Mouse (Mus musculus) kidney, adult 11 months (tissue): ENCODE results near the gene Aco2.
A peak's percentile ranks its signal among the peaks of the same experiment; 100 is the strongest.

Experiments
- DNase-seq: peaks from one replicate; pipeline ENCODE4 v3.0.0; 2022

Aco2 gene

GRCm38 (mm10) chr15:81924933-81925332 lies 52.8 kb downstream of the Aco2 start:
- DNase-seq: no peak

GRCm38 (mm10) chr15:81925760-81926445 lies 53.8 kb downstream of the Aco2 start, which contains the start of gene Polr3h:
Gene Polr3h, minus strand, starts transcription at chr15:81926240.
- DNase-seq: peak; percentile 95

GRCm38 (mm10) chr15:81926446-81926822 lies 54.3 kb downstream of the Aco2 start:
- no peak for DNase-seq

- DNase-seq: peak; percentile 86
Measured at GRCm38 (mm10) chr15:81927741-81928140, 55.6 kb downstream of the Aco2 start.

GRCm38 (mm10) chr15:81928277-81928676 lies 56.2 kb downstream of the Aco2 start:
- peak; percentile 69 for DNase-seq

GRCm38 (mm10) chr15:81932951-81933470 lies 60.9 kb downstream of the Aco2 start:
- no peak for DNase-seq

- DNase-seq: no peak
Measured at GRCm38 (mm10) chr15:81933986-81934385, 61.9 kb downstream of the Aco2 start.

GRCm38 (mm10) chr15:81935869-81936637 lies 63.9 kb downstream of the Aco2 start:
- DNase-seq: no peak

- DNase-seq: peak; percentile 49
Measured at GRCm38 (mm10) chr15:81936679-81937078, 64.6 kb downstream of the Aco2 start, which contains the start of gene Csdc2. Gene Csdc2, plus strand, starts transcription at chr15:81936759.

GRCm38 (mm10) chr15:81937098-81937972 lies 65.2 kb downstream of the Aco2 start:
- DNase-seq: no peak

- DNase-seq: no peak
Measured at GRCm38 (mm10) chr15:81938246-81938645, 66.1 kb downstream of the Aco2 start.

- DNase-seq: no peak
Measured at GRCm38 (mm10) chr15:81939157-81939715, 67.1 kb downstream of the Aco2 start.

GRCm38 (mm10) chr15:81939774-81940173 lies 67.7 kb downstream of the Aco2 start:
- no peak for DNase-seq

GRCm38 (mm10) chr15:81940219-81940618 lies 68.1 kb downstream of the Aco2 start:
- DNase-seq: no peak

GRCm38 (mm10) chr15:81941010-81941409 lies 68.9 kb downstream of the Aco2 start:
- DNase-seq: no peak

GRCm38 (mm10) chr15:81943176-81943749 lies 71.2 kb downstream of the Aco2 start:
- DNase-seq: no peak

- DNase-seq: no peak
Measured at GRCm38 (mm10) chr15:81949076-81949475, 77.0 kb downstream of the Aco2 start.

GRCm38 (mm10) chr15:81949476-81950131 lies 77.5 kb downstream of the Aco2 start:
- DNase-seq: peak; percentile 48

GRCm38 (mm10) chr15:81950716-81951115 lies 78.6 kb downstream of the Aco2 start:
- no peak for DNase-seq

- no peak for DNase-seq
Measured at GRCm38 (mm10) chr15:81951159-81951558, 79.0 kb downstream of the Aco2 start.

- no peak for DNase-seq
Measured at GRCm38 (mm10) chr15:81952310-81952709, 80.2 kb downstream of the Aco2 start.

GRCm38 (mm10) chr15:81954151-81954583 lies 82.1 kb downstream of the Aco2 start:
- no peak for DNase-seq
